Mouse (Mus musculus): ENCODE data around the gene Unk. TPM values are rescaled to one million over a fixed set of nuclear protein-coding genes. Genes with fewer than 3 reads are reported as not detected.

The Unk gene
- 47.7 and 51.3 TPM in 2 replicates for polyA plus RNA-seq (2016; fragmentation: Nextera tagmentation; extraction: Ambion mirVana)

GRCm38 (mm10) chr11:116030088-116030897 lies at the start of gene Unk:
TSS of gene Unk (plus strand) at chr11:116030322.
- DNase-seq (ENCODE audit: low spot score): peak; percentile 98
- H3K4me1 ChIP-seq (replicated peaks): peaks cover 28% of the 10 kb centered on the region
- H3K27ac ChIP-seq: peak within 1 kb of the TSS; percentile 100
- under 1% methylated on average over 67 of the region's 67 CpGs for WGBS
- no peaks in the 10 kb centered on the region for H3K9me3 ChIP-seq
- H3K4me3 ChIP-seq: peak within 1 kb of the TSS; percentile 83
- H3K27me3 ChIP-seq (ENCODE audit: insufficient read depth, poor library complexity, severe bottlenecking): no peaks in the 10 kb centered on the region
- H3K36me3 ChIP-seq: peaks cover 30% of the 10 kb centered on the region

- Histone ChIP-seq H3K4me3 (no peak overlapping the region), H3K27me3 (ENCODE audit: insufficient read depth, poor library complexity, severe bottlenecking) (peaks cover 37% of the 10 kb centered on the region), H3K27ac (no peak overlapping the region), H3K9me3 (no peaks in the 10 kb centered on the region), H3K4me1 (replicated peaks) (0 out of 2 replicates have a peak, but pooled peaks cover 2% of the 10 kb centered on the region), H3K36me3 (no peaks in the 10 kb centered on the region)
- WGBS: 92% methylated on average over 15 of the region's 15 CpGs
- no peak for DNase-seq (ENCODE audit: low spot score)
These were observed 47.6 kb upstream of the Unk start for GRCm38 (mm10) chr11:115982472-115982871.

- no peaks in the 10 kb centered on the region for H3K36me3 ChIP-seq
- no peak overlapping the region for H3K27ac ChIP-seq
- H3K4me3 ChIP-seq: no peak overlapping the region; the same call in 1 of the 2 replicates
- peaks cover 31% of the 10 kb centered on the region for H3K27me3 ChIP-seq (ENCODE audit: insufficient read depth, poor library complexity, severe bottlenecking)
- no peak for DNase-seq (ENCODE audit: low spot score)
- WGBS: 85% methylated on average over 8 of the region's 8 CpGs
- 0 out of 2 replicates have a peak, but pooled peaks cover 4% of the 10 kb centered on the region for H3K4me1 ChIP-seq (replicated peaks)
- no peaks in the 10 kb centered on the region for H3K9me3 ChIP-seq
These were observed 46.8 kb upstream of the Unk start for GRCm38 (mm10) chr11:115983291-115983690.

- no peaks in the 10 kb centered on the region for H3K9me3 ChIP-seq
- peak overlapping the region; percentile 38 for H3K4me3 ChIP-seq
These were observed 40.4 kb upstream of the Unk start for GRCm38 (mm10) chr11:115989686-115990085.

GRCm38 (mm10) chr11:115992098-115992497 lies 38.0 kb upstream of the Unk start:
- Histone ChIP-seq H3K27me3 (ENCODE audit: insufficient read depth, poor library complexity, severe bottlenecking) (peaks cover 27% of the 10 kb centered on the region), H3K36me3 (no peaks in the 10 kb centered on the region), H3K4me1 (replicated peaks) (peaks cover 15% of the 10 kb centered on the region; the same call in 1 of the 2 replicates), H3K4me3 (no peak overlapping the region), H3K9me3 (no peaks in the 10 kb centered on the region), H3K27ac (no peak overlapping the region)
- no peak for DNase-seq (ENCODE audit: low spot score)
- WGBS: 62% methylated on average over 4 of the region's 4 CpGs

More at GRCm38 (mm10) chr11:115989686-115990085, 40.4 kb upstream of the Unk start:
- peaks cover 15% of the 10 kb centered on the region; the same call in 1 of the 2 replicates for H3K4me1 ChIP-seq (replicated peaks)
- H3K27me3 ChIP-seq (ENCODE audit: insufficient read depth, poor library complexity, severe bottlenecking): peaks cover 30% of the 10 kb centered on the region
- no peaks in the 10 kb centered on the region for H3K36me3 ChIP-seq
- no peak for DNase-seq (ENCODE audit: low spot score)
- 0 out of 2 replicates have a peak overlapping the region, but pooled peaks have one; percentile 31 for H3K27ac ChIP-seq
- 27% methylated on average over 15 of the region's 15 CpGs for WGBS

GRCm38 (mm10) chr11:115995256-115995655 lies 34.9 kb upstream of the Unk start:
- no peak for DNase-seq (ENCODE audit: low spot score)
- H3K4me1 ChIP-seq (replicated peaks): peaks cover 9% of the 10 kb centered on the region
- no peak overlapping the region for H3K27ac ChIP-seq
- H3K4me3 ChIP-seq: no peak overlapping the region
- H3K36me3 ChIP-seq: no peaks in the 10 kb centered on the region
- H3K9me3 ChIP-seq: no peaks in the 10 kb centered on the region
- peaks cover 16% of the 10 kb centered on the region; the same call in 1 of the 2 replicates for H3K27me3 ChIP-seq (ENCODE audit: insufficient read depth, poor library complexity, severe bottlenecking)
- 93% methylated on average over 3 of the region's 3 CpGs for WGBS

- peaks cover 16% of the 10 kb centered on the region; the same call in 1 of the 2 replicates for H3K27me3 ChIP-seq (ENCODE audit: insufficient read depth, poor library complexity, severe bottlenecking)
- DNase-seq (ENCODE audit: low spot score): no peak
- H3K4me1 ChIP-seq (replicated peaks): peaks cover 18% of the 10 kb centered on the region
- no peaks in the 10 kb centered on the region for H3K36me3 ChIP-seq
- whole genome bisulfite sequencing: 77% methylated on average over 4 of the region's 4 CpGs
- H3K27ac ChIP-seq: no peak overlapping the region
- H3K4me3 ChIP-seq: no peak overlapping the region
- no peaks in the 10 kb centered on the region for H3K9me3 ChIP-seq
These were observed 33.1 kb upstream of the Unk start for GRCm38 (mm10) chr11:115997047-115997446.

- Histone ChIP-seq H3K4me3 (no peak overlapping the region), H3K9me3 (no peaks in the 10 kb centered on the region), H3K27ac (no peak overlapping the region), H3K27me3 (ENCODE audit: insufficient read depth, poor library complexity, severe bottlenecking) (peaks cover 16% of the 10 kb centered on the region; the same call in 1 of the 2 replicates), H3K36me3 (no peaks in the 10 kb centered on the region), H3K4me1 (replicated peaks) (peaks cover 18% of the 10 kb centered on the region)
- 75% methylated on average over 5 of the region's 5 CpGs for WGBS
- no peak for DNase-seq (ENCODE audit: low spot score)
These were observed 32.5 kb upstream of the Unk start for GRCm38 (mm10) chr11:115997662-115998061.

- H3K4me1 ChIP-seq (replicated peaks): peaks cover 21% of the 10 kb centered on the region
- peaks cover 13% of the 10 kb centered on the region; the same call in 1 of the 2 replicates for H3K27me3 ChIP-seq (ENCODE audit: insufficient read depth, poor library complexity, severe bottlenecking)
- WGBS: 88% methylated on average over 7 of the region's 7 CpGs
- no peak overlapping the region for H3K27ac ChIP-seq
- no peak for DNase-seq (ENCODE audit: low spot score)
- no peaks in the 10 kb centered on the region for H3K36me3 ChIP-seq
- no peak overlapping the region for H3K4me3 ChIP-seq
- no peaks in the 10 kb centered on the region for H3K9me3 ChIP-seq
These were observed 31.1 kb upstream of the Unk start for GRCm38 (mm10) chr11:115999027-115999426.

GRCm38 (mm10) chr11:115999538-116000143 lies 30.5 kb upstream of the Unk start:
- Histone ChIP-seq H3K27ac (peak overlapping the region; percentile 59; the same call in 1 of the 2 replicates), H3K4me1 (replicated peaks) (peaks cover 27% of the 10 kb centered on the region), H3K27me3 (ENCODE audit: insufficient read depth, poor library complexity, severe bottlenecking) (peaks cover 13% of the 10 kb centered on the region; the same call in 1 of the 2 replicates), H3K9me3 (no peaks in the 10 kb centered on the region), H3K36me3 (no peaks in the 10 kb centered on the region), H3K4me3 (peak overlapping the region; percentile 11)
- 20% methylated on average over 14 of the region's 14 CpGs for WGBS
- peak; percentile 70 for DNase-seq (ENCODE audit: low spot score)

GRCm38 (mm10) chr11:116000607-116001006 lies 29.5 kb upstream of the Unk start:
- DNase-seq (ENCODE audit: low spot score): no peak
- Histone ChIP-seq H3K4me3 (peak overlapping the region; percentile 25), H3K9me3 (no peaks in the 10 kb centered on the region), H3K4me1 (replicated peaks) (peaks cover 36% of the 10 kb centered on the region), H3K36me3 (no peaks in the 10 kb centered on the region), H3K27ac (peak overlapping the region; percentile 73), H3K27me3 (ENCODE audit: insufficient read depth, poor library complexity, severe bottlenecking) (peaks cover 14% of the 10 kb centered on the region; the same call in 1 of the 2 replicates)
- WGBS: 40% methylated on average over 10 of the region's 10 CpGs

- H3K4me3 ChIP-seq: no peak overlapping the region
- peaks cover 4% of the 10 kb centered on the region; the same call in 1 of the 2 replicates for H3K36me3 ChIP-seq
- DNase-seq (ENCODE audit: low spot score): no peak
- peaks cover 45% of the 10 kb centered on the region for H3K4me1 ChIP-seq (replicated peaks)
- peaks cover 17% of the 10 kb centered on the region; the same call in 1 of the 2 replicates for H3K27me3 ChIP-seq (ENCODE audit: insufficient read depth, poor library complexity, severe bottlenecking)
- no peak overlapping the region for H3K27ac ChIP-seq
- no peaks in the 10 kb centered on the region for H3K9me3 ChIP-seq
- 69% methylated on average over 6 of the region's 6 CpGs for WGBS
These were observed 28.4 kb upstream of the Unk start for GRCm38 (mm10) chr11:116001725-116002124.

GRCm38 (mm10) chr11:116002894-116003293 lies 27.2 kb upstream of the Unk start:
- 84% methylated on average over 3 of the region's 3 CpGs for WGBS
- no peak overlapping the region for H3K27ac ChIP-seq
- peaks cover 15% of the 10 kb centered on the region for H3K36me3 ChIP-seq
- peaks cover 17% of the 10 kb centered on the region for H3K27me3 ChIP-seq (ENCODE audit: insufficient read depth, poor library complexity, severe bottlenecking)
- peaks cover 45% of the 10 kb centered on the region for H3K4me1 ChIP-seq (replicated peaks)
- no peak overlapping the region for H3K4me3 ChIP-seq
- no peak for DNase-seq (ENCODE audit: low spot score)
- no peaks in the 10 kb centered on the region for H3K9me3 ChIP-seq
